Mouse (Mus musculus) megakaryocyte progenitor cell, adult 5-6 weeks (primary cell): ENCODE measurements around the gene Eif4ebp2. TPM values are rescaled to one million over a fixed set of nuclear protein-coding genes. Genes with fewer than 3 reads are reported as not detected.
"Not testable (repeated sequence)": the region's sequence is repeated elsewhere in the genome, so short reads cannot be mapped to it uniquely, and the experiment has no call there.

Experiments used
- ATAC-seq: replicated peaks from 2 replicates; pipeline ENCODE4 v1.8.0; 2016; ENCODE audit warnings: mild to moderate bottlenecking, moderate TSS enrichment, inconsistent platforms; ENCODE audit not compliant: poor library complexity
- total RNA-seq, 2 experiments: library from RNA; stranded (forward) in 1 of 2; stranded (reverse) in 1 of 2; fragments of 157-497, 149-512 nt in 1 of 2; fragments of 200-1000 nt in 1 of 2; gene quantifications; 2 replicates each; pipeline versions ENCODE4 v1.2.3 to v1.2.4; 2015 to 2017

The Eif4ebp2 gene
- total RNA-seq, 2 experiments from 2014 or later, result 11.2 to 154 TPM

DNA sequence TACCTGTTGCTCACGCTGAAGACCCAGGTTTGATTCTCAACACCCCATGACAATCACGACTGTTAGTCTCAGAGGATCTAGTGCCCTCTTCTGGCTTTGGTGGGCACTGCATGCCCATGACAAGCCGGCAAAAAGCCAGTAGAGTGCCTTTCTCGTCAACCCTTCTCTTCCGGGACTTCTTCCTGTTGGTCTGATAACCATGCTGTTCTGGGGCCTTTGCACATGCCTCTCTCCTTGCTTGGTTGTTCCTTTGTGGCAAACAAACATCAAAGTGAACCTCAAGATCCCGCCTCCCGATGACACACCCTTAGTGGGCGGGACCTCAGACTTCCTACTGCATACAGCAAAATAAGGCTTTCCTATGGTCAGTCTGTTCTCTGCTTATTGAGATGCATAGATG is 13.8 kb upstream of the Eif4ebp2 start:
- ATAC-seq, result peak; percentile 27; the same call in 1 of the 2 replicates

DNA sequence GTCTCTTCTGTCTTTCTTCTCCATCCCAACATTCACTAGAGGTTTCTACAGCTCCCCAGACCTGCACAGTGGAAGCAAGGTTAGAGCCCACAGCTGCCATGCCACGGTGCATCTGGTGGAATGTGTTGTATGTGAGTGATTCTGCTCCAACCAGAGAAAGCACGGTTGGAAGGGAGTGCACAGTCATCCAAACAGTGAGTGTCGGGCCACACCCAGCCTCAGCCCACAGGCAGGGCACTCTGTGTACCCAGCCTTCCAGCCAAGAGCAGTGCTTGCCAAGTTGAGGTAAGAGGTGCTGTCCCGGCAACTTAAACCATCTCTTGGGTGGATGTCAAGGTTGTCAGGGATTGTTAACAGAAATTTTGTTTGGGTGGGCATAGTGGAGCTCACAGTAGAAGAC is 12.5 kb upstream of the Eif4ebp2 start:
- ATAC-seq, result peak; percentile 91

DNA sequence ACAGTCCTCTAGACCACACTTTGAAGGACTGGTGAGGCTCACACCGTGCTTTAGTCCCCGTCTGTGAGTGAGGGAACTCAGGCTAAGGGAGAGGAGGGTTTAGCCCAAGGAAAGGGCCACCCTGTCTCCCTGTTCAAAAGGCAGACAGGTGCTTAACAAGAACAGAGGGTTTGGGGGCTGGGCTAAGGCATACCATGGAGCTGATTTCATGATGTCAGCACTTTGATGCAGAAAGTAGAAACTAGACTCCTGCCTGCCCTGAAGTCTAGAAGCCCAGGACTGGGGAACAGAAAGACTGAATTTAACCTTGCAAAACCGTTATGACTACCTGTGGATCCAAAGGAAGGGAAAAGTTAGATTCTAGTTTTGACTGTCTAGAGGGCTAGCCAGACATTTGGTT is 4.7 kb upstream of the Eif4ebp2 start:
- no peak for ATAC-seq

DNA sequence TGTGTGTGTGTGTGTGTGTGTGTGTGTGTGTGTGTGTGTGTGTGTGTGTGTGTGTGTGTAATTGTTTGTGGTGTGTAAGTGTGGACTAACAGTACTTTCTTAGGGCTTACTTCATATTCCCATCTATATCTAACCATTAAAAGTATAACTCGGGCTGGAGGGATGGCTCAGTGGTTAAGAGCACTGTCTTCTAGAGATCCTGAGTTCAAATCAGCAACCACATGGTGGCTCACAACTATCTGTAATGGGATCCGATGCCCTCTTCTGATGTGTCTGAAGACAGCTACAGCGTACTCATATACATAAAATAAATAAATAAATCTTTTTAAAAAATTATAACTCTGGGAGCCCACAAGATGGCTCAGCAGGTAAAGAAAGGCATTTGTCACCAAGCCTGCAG is 710 bp upstream of the Eif4ebp2 start:
- ATAC-seq, result not testable (repeated sequence)

- ATAC-seq, result peak; percentile 9; the same call in 1 of the 2 replicates
Measured at GRCm38 (mm10) chr10:61451931-61452617, 387 bp downstream of the Eif4ebp2 start.

GRCm38 (mm10) chr10:61451463-61451930 is 964 bp downstream of the Eif4ebp2 start:
- peak; percentile 42 for ATAC-seq

GRCm38 (mm10) chr10:61448834-61449233 is 3.6 kb downstream of the Eif4ebp2 start:
- no peak for ATAC-seq

GRCm38 (mm10) chr10:61447581-61448353 is 4.7 kb downstream of the Eif4ebp2 start:
- no peak for ATAC-seq

- ATAC-seq, result no peak
Measured at GRCm38 (mm10) chr10:61445016-61445415, 7.4 kb downstream of the Eif4ebp2 start.

DNA sequence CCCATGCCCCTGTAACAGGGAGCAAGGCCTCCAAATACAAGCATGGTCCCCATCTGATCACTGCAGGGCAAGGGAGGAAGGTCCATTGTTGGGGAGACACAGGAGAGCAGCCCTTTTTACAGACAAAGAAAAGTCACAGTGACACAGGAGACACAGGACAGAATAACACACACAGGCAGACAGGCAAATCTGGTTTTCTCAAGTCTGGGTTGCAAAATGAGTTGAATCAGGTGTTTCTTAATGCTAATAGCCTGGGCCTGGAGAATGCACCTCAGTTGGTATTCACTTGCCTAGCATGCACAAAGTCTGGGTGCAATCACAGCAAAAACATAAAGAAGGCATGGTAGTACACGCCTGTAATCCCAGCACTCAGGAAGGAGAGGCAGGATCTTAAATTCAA is 8.6 kb downstream of the Eif4ebp2 start:
- ATAC-seq, result no peak

- no peak for ATAC-seq
Measured at GRCm38 (mm10) chr10:61443456-61443855, 9.0 kb downstream of the Eif4ebp2 start.

- ATAC-seq, result no peak
Measured at GRCm38 (mm10) chr10:61440202-61440800, 12.2 kb downstream of the Eif4ebp2 start.

GRCm38 (mm10) chr10:61431375-61431774 is 21.1 kb downstream of the Eif4ebp2 start:
- no peak for ATAC-seq

GRCm38 (mm10) chr10:61429043-61429442 is 23.4 kb downstream of the Eif4ebp2 start:
- ATAC-seq, result no peak

DNA sequence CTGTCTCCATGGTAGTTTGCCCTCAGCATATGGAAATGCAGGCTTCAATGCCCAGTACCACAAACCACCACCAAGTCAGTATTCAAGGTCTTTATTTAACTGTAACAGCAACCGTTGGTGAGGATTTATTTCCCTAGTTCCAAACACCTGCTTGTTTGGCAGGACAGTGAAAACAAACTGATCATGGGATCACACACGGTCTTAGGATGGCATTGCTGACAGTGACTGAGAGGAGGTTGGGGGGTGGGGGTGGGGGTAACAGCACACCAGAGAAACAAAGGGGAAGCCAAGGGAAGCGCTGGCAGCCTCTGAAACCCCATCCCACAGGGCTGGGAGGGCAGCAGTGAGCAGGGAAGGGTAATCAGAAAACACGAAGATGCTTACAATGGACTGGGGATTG is 24.0 kb downstream of the Eif4ebp2 start:
- no peak for ATAC-seq

DNA sequence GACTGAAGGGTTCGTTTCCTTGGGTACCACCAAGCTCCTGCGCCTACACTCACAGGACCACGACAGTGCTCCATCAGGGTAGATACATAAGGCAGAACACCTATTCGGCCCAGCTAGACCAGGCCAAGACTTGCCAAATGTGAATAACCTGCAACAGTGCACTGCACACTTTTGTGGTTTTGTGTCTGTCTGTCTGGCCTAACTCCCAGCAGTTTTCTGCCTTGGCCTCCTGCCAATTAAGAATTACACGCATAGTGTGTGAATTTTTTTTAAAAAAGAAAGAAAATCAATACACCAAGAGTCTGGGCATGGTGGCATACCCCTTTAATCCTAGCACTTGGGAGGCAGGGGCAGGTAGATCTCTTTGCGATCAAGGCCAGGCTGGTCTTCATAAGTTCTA is 24.5 kb downstream of the Eif4ebp2 start:
- no peak for ATAC-seq

- no peak for ATAC-seq
Measured at GRCm38 (mm10) chr10:61426251-61426757, 26.2 kb downstream of the Eif4ebp2 start.

GRCm38 (mm10) chr10:61425047-61425446 is 27.4 kb downstream of the Eif4ebp2 start:
- ATAC-seq, result no peak

DNA sequence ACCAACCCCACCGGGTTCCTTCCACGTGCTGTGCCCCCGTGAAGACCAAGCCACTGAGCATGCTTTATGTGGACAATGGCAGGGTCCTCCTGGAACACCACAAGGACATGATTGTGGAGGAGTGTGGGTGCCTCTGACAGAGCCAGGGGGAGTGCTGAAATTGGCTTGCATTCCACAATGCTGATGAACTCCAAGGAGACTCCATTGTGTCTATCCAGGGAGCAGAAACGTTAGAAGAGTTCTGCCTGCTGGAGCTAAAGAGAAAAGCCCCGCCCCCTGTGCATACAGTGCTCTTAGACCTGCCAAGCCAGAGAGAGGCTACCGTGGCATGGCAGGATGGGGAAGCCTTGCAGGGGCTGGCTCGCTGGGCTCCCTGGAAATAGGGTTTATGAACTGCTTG is 28.0 kb downstream of the Eif4ebp2 start:
- no peak; the same call in 1 of the 2 replicates for ATAC-seq

DNA sequence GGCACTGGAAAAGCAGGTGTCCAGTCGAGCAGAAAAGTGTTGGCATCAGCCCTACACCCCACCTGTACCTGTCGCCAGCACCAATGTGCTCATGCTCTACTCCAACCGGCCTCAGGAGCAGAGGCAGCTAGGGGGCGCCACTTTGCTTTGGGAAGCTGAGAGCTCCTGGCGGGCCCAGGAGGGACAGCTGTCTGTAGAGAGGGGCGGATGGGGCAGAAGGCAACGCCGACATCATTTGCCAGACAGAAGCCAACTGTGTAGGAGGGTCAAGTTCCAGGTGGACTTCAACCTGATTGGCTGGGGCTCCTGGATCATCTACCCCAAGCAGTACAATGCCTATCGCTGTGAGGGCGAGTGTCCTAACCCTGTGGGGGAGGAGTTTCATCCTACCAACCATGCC is 29.2 kb downstream of the Eif4ebp2 start:
- peak; percentile 43 for ATAC-seq

DNA sequence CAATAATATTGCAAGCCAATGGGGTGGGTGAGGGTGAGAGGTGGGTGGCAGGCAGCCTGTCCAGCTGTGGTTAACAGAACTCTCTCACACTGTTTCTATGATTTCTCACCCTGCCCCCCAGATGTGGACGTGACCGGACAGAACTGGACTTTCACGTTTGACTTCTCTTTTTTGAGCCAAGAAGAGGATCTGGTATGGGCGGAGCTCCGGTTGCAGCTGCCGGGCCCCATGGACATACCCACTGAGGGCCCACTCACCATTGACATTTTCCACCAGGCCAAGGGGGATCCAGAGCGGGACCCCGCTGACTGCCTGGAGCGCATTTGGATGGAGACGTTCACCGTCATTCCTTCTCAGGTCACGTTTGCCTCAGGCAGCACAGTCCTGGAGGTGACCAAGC is 29.6 kb downstream of the Eif4ebp2 start:
- ATAC-seq, result no peak; the same call in 1 of the 2 replicates

- no peak for ATAC-seq
Measured at GRCm38 (mm10) chr10:61420011-61420410, 32.5 kb downstream of the Eif4ebp2 start.
